ENCODE assay signal across 9 mouse cellular contexts in genomic region chr2:155991863-155992321, GRCm38 (mm10). TPM values are rescaled to one million over a fixed set of nuclear protein-coding genes. Genes with fewer than 3 reads are reported as not detected.
A peak's percentile ranks its signal among the peaks of the same experiment; 100 is the strongest.
DNase-seq lines count a peak whose midpoint lies in the region; ATAC-seq and TF ChIP-seq lines count a peak whose summit lies in the region.
"Had no signal": no experiment of that assay in that cellular context is flagged by ENCODE, and none has a peak within 500 bp of the region (broad histone marks: within the 10 kb centered on the region; RNA-seq: fewer than 3 reads in every experiment).

No protein-coding gene starts in this region.

- H3K36me3 ChIP-seq in heart, embryonic 12.5 days = peaks cover 94% of the 10 kb centered on the region
- peaks cover 40% of the 10 kb centered on the region for H3K36me3 ChIP-seq in hindbrain, embryonic 16.5 days (ENCODE audit: control insufficient read depth, insufficient read depth, low read length)
- H3K36me3 ChIP-seq in thymus, adult 2 months (ENCODE audit: control insufficient read depth, insufficient read depth, low read length) = peaks cover 32% of the 10 kb centered on the region

- no peak overlapping the region for H3K9ac ChIP-seq in heart, embryonic 12.5 days
- H3K9ac ChIP-seq in hindbrain, embryonic 16.5 days (ENCODE audit: low read depth, low read length) = no peak overlapping the region

- H3K4me2 ChIP-seq in heart, embryonic 12.5 days = no peak overlapping the region
- H3K4me2 ChIP-seq in hindbrain, embryonic 16.5 days (ENCODE audit: low read length) = no peak overlapping the region

- no peak overlapping the region for H3K27ac ChIP-seq in heart, embryonic 12.5 days (ENCODE audit: poor library complexity, severe bottlenecking)
- H3K27ac ChIP-seq in hindbrain, embryonic 16.5 days (ENCODE audit: low read depth, low read length) = peak overlapping the region; percentile 49; the same call in 1 of the 2 replicates
- no peak overlapping the region for H3K27ac ChIP-seq in thymus, adult 2 months (ENCODE audit: control insufficient read depth, insufficient read depth, low read length)

- no peak for ATAC-seq in heart, embryonic 12.5 days (ENCODE audit: insufficient number of reproducible peaks, low FRiP score)
- peak; percentile 78 for ATAC-seq in hindbrain, embryonic 16.5 days

- H3K4me3 ChIP-seq in heart, embryonic 12.5 days = no peak overlapping the region
- no peak overlapping the region for H3K4me3 ChIP-seq in hindbrain, embryonic 16.5 days (ENCODE audit: low read length)
- H3K4me3 ChIP-seq in thymus, adult 2 months (ENCODE audit: control insufficient read depth, insufficient read depth, low read length) = no peak overlapping the region

- DNase-seq in heart, adult 11 months = peak; percentile 95
- peak; percentile 41 for DNase-seq in adrenal gland, postnatal 25 days
- DNase-seq in frontal cortex, postnatal 10 days (ENCODE audit: low spot score in 2 of 2) = peak; percentile 36 to 63
- peak; percentile 74 for DNase-seq in liver
- DNase-seq in right cerebral cortex, postnatal 14 days = peak; percentile 32
- DNase-seq in thymus, adult 2 months = no peak

- no peak for TF ChIP-seq POLR2A in thymus, adult 2 months (IDR thresholded peaks at IDR 0.05; ENCODE audit: control insufficient read depth, extremely low read depth, insufficient read depth, low read length, poor library complexity)

- H3K4me1 ChIP-seq in heart, embryonic 12.5 days (replicated peaks) = peaks cover 8% of the 10 kb centered on the region
- no peaks in the 10 kb centered on the region; the same call in 1 of the 2 replicates for H3K4me1 ChIP-seq in hindbrain, embryonic 16.5 days (ENCODE audit: control insufficient read depth, insufficient read depth, low read depth, low read length)
- H3K4me1 ChIP-seq in thymus, adult 2 months (replicated peaks; ENCODE audit: control insufficient read depth, insufficient read depth, low read length) = peaks cover 25% of the 10 kb centered on the region

- no peaks in the 10 kb centered on the region for H3K9me3 ChIP-seq in heart, embryonic 12.5 days (replicated peaks)
- no peaks in the 10 kb centered on the region for H3K9me3 ChIP-seq in hindbrain, embryonic 16.5 days (ENCODE audit: control insufficient read depth, low read length)

- no peak for TF ChIP-seq CTCF in thymus, adult 2 months (IDR thresholded peaks at IDR 0.05; ENCODE audit: borderline replicate concordance, control insufficient read depth, extremely low read depth, insufficient read depth, low read length, poor library complexity)

- 80% methylated on average over 14 of the region's 14 CpGs for WGBS in heart, embryonic 12.5 days
- 68% methylated on average over 14 of the region's 14 CpGs for WGBS in hindbrain, embryonic 16.5 days
- 96% methylated on average over 14 of the region's 14 CpGs for WGBS in thymus, adult 2 months

- no peaks in the 10 kb centered on the region for H3K27me3 ChIP-seq in heart, embryonic 12.5 days (replicated peaks)
- no peaks in the 10 kb centered on the region for H3K27me3 ChIP-seq in hindbrain, embryonic 16.5 days (replicated peaks; ENCODE audit: control insufficient read depth, insufficient read depth, low read length)
- no peaks in the 10 kb centered on the region for H3K27me3 ChIP-seq in thymus, adult 2 months (ENCODE audit: control insufficient read depth, insufficient read depth, low read length)
- H3K27me3 ChIP-seq: CH12.LX had no signal

RNA-seq across cellular contexts. Expression of gene 6430550D23Rik, which starts 15.9 kb away (rescaled TPM):
- 0.93 and 1.1 TPM in 2 replicates for polyA plus RNA-seq in heart, embryonic 12.5 days (2016; fragmentation: Nextera tagmentation; extraction: Ambion mirVana)
- 4.0 and 4.3 TPM in 2 replicates for total RNA-seq in adrenal gland, postnatal 25 days (2021)
- 1.4 and 2.5 TPM in 2 replicates for polyA plus RNA-seq in hindbrain, embryonic 16.5 days (2015; fragmentation: Nextera tagmentation; extraction: Ambion mirVana)
- polyA plus RNA-seq in thymus, adult 2 months (2012; rRNA removed) = 3.8 and 4.2 TPM in 2 replicates

RNA-seq across cellular contexts. Expression of gene Ergic3, which starts 16.0 kb away (rescaled TPM):
- 137 and 142 TPM in 2 replicates for polyA plus RNA-seq in heart, embryonic 12.5 days (2016; fragmentation: Nextera tagmentation; extraction: Ambion mirVana)
- 242 and 246 TPM in 2 replicates for total RNA-seq in adrenal gland, postnatal 25 days (2021)
- 479 and 492 TPM in 2 replicates for polyA plus RNA-seq in hindbrain, embryonic 16.5 days (2015; fragmentation: Nextera tagmentation; extraction: Ambion mirVana)
- 273 and 293 TPM in 2 replicates for polyA plus RNA-seq in thymus, adult 2 months (2012; rRNA removed)

RNA-seq across cellular contexts. Expression of gene Cep250, which starts 35.6 kb away (rescaled TPM):
- 10.7 and 13.0 TPM in 2 replicates for polyA plus RNA-seq in heart, embryonic 12.5 days (2016; fragmentation: Nextera tagmentation; extraction: Ambion mirVana)
- total RNA-seq in adrenal gland, postnatal 25 days (2021) = 12.2 and 19.0 TPM in 2 replicates
- polyA plus RNA-seq in hindbrain, embryonic 16.5 days (2015; fragmentation: Nextera tagmentation; extraction: Ambion mirVana) = 11.5 and 14.0 TPM in 2 replicates
- 31.6 and 36.7 TPM in 2 replicates for polyA plus RNA-seq in thymus, adult 2 months (2012; rRNA removed)

RNA-seq across cellular contexts. Expression of gene Gdf5, which starts 46.7 kb away (rescaled TPM):
- polyA plus RNA-seq in heart, embryonic 12.5 days (2016; fragmentation: Nextera tagmentation; extraction: Ambion mirVana) = 0.36 and 0.42 TPM in 2 replicates
- 1.3 TPM in 1 of 2 replicates, not detected in the other for total RNA-seq in adrenal gland, postnatal 25 days (2021)
- 2.3 and 3.1 TPM in 2 replicates for polyA plus RNA-seq in hindbrain, embryonic 16.5 days (2015; fragmentation: Nextera tagmentation; extraction: Ambion mirVana)
- polyA plus RNA-seq in thymus, adult 2 months (2012; rRNA removed) = 0.23 and 0.31 TPM in 2 replicates
- total RNA-seq: CH12.LX had no signal

RNA-seq across cellular contexts. Expression of gene Gm15557, which starts 51.4 kb away (rescaled TPM):
- polyA plus RNA-seq in heart, embryonic 12.5 days (2016; fragmentation: Nextera tagmentation; extraction: Ambion mirVana) = not detected in 2 replicates
- total RNA-seq in adrenal gland, postnatal 25 days (2021) = not detected in 2 replicates
- polyA plus RNA-seq in hindbrain, embryonic 16.5 days (2015; fragmentation: Nextera tagmentation; extraction: Ambion mirVana) = not detected in 2 replicates
- polyA plus RNA-seq in thymus, adult 2 months (2012; rRNA removed) = not detected in 2 replicates
- total RNA-seq: CH12.LX had no signal
